Mouse (Mus musculus) spleen, embryonic (tissue): ENCODE measurements around the gene Foxn3.

Source experiments
- CTCF ChIA-PET: fragments of 350-600 bp; sonication (Branson Sonifier 250); formaldehyde crosslinking; loops from one replicate; lab custom pipeline; 2022; lab: Charles Lee

Gene Foxn3

GRCm38 (mm10) chr12:99564301-99564910 lies 1.0 kb upstream of the Foxn3 start:
- CTCF ChIA-PET = interaction anchor here (0.5 to 1.0 kb wide), 2 partner anchors 46 to 77 kb away, joined by 3 to 7 read pairs; no protein-coding TSS in a partner anchor

GRCm38 (mm10) chr12:99562867-99563189 lies 554 bp downstream of the Foxn3 start:
- CTCF ChIA-PET = interaction anchor here (0.6 to 0.7 kb wide), 4 partner anchors 13 to 299 kb away, joined by 3 to 13 read pairs (median 7); no protein-coding TSS in a partner anchor

GRCm38 (mm10) chr12:99562073-99562866 lies 1.1 kb downstream of the Foxn3 start:
- CTCF ChIA-PET = interaction anchor here (0.6 to 1.1 kb wide), 7 partner anchors 12 to 299 kb away, joined by 3 to 17 read pairs (median 6); no protein-coding TSS in a partner anchor

- CTCF ChIA-PET = interaction anchor here (0.6 to 1.1 kb wide), 2 partner anchors 15 to 76 kb away, joined by 3 to 5 read pairs; no protein-coding TSS in a partner anchor
These were observed 2.0 kb downstream of the Foxn3 start for GRCm38 (mm10) chr12:99561333-99561766.

GRCm38 (mm10) chr12:99560701-99561332 lies 2.6 kb downstream of the Foxn3 start:
- CTCF ChIA-PET = no interaction called here

- CTCF ChIA-PET = interaction anchor here (0.7 kb wide), 1 partner anchor 149 kb away, joined by 3 read pairs; no protein-coding TSS in a partner anchor
These were observed 3.9 kb downstream of the Foxn3 start for GRCm38 (mm10) chr12:99559483-99559882.

- CTCF ChIA-PET = no interaction called here
These were observed 4.9 kb downstream of the Foxn3 start for GRCm38 (mm10) chr12:99558476-99558875.

GRCm38 (mm10) chr12:99557498-99557897 lies 5.9 kb downstream of the Foxn3 start:
- CTCF ChIA-PET = no interaction called here

- CTCF ChIA-PET = interaction anchor here (0.9 kb wide), 1 partner anchor 8 kb away, joined by 8 read pairs; no protein-coding TSS in a partner anchor
These were observed 12.8 kb downstream of the Foxn3 start for GRCm38 (mm10) chr12:99550629-99551028.

- CTCF ChIA-PET = interaction anchor here (0.7 kb wide), 2 partner anchors 13 to 142 kb away, joined by 3 to 13 read pairs; partner anchors contain the start of gene Foxn3
These were observed 13.6 kb downstream of the Foxn3 start for GRCm38 (mm10) chr12:99549811-99550210.

- CTCF ChIA-PET = interaction anchor here (1.5 kb wide), 1 partner anchor 23 kb away, joined by 4 read pairs; no protein-coding TSS in a partner anchor
These were observed 15.0 kb downstream of the Foxn3 start for GRCm38 (mm10) chr12:99548419-99548818.

- CTCF ChIA-PET = interaction anchor here (1.3 kb wide), 1 partner anchor 15 kb away, joined by 3 read pairs; no protein-coding TSS in a partner anchor
These were observed 16.1 kb downstream of the Foxn3 start for GRCm38 (mm10) chr12:99547295-99547694.

GRCm38 (mm10) chr12:99545270-99545770 lies 18.1 kb downstream of the Foxn3 start:
- CTCF ChIA-PET = interaction anchor here (0.7 kb wide), 1 partner anchor 313 kb away, joined by 3 read pairs; no protein-coding TSS in a partner anchor

GRCm38 (mm10) chr12:99544262-99545128 lies 18.9 kb downstream of the Foxn3 start:
- CTCF ChIA-PET = interaction anchor here (0.7 kb wide), 2 partner anchors 127 to 314 kb away, joined by 3 to 4 read pairs; no protein-coding TSS in a partner anchor

- CTCF ChIA-PET = interaction anchor here (0.6 to 0.7 kb wide), 2 partner anchors 7 to 128 kb away, joined by 4 to 8 read pairs; no protein-coding TSS in a partner anchor
These were observed 19.8 kb downstream of the Foxn3 start for GRCm38 (mm10) chr12:99543421-99544195.

- CTCF ChIA-PET = no interaction called here
These were observed 23.2 kb downstream of the Foxn3 start for GRCm38 (mm10) chr12:99540201-99540600.

GRCm38 (mm10) chr12:99537316-99537715 lies 26.1 kb downstream of the Foxn3 start:
- CTCF ChIA-PET = interaction anchor here (0.6 kb wide), 1 partner anchor 110 kb away, joined by 14 read pairs; no protein-coding TSS in a partner anchor

- CTCF ChIA-PET = no interaction called here
These were observed 27.0 kb downstream of the Foxn3 start for GRCm38 (mm10) chr12:99536426-99536825.

- CTCF ChIA-PET = no interaction called here
These were observed 31.0 kb downstream of the Foxn3 start for GRCm38 (mm10) chr12:99532342-99532741.
